12 mouse cellular contexts compared by ENCODE assay signal in genomic region chr5:115492711-115493335, GRCm38 (mm10). TPM values are rescaled to one million over a fixed set of nuclear protein-coding genes. Genes with fewer than 3 reads are reported as not detected.
DNase-seq lines count a peak whose midpoint lies in the region; ATAC-seq lines count a peak whose summit lies in the region.
"Had no signal": no experiment of that assay in that cellular context is flagged by ENCODE, and none has a peak within 500 bp of the region (broad histone marks: within the 10 kb centered on the region; RNA-seq: fewer than 3 reads in every experiment).

No protein-coding gene starts in this region.

- no peaks in the 10 kb centered on the region for H3K36me3 ChIP-seq in heart, embryonic 14.5 days (ENCODE audit: control insufficient read depth, insufficient read depth, low read length)
- no peaks in the 10 kb centered on the region for H3K36me3 ChIP-seq in intestine, embryonic 16.5 days (ENCODE audit: control insufficient read depth, insufficient read depth, low read length)

- no peak overlapping the region for H3K9ac ChIP-seq in heart, embryonic 14.5 days (ENCODE audit: low read length)
- no peak overlapping the region for H3K9ac ChIP-seq in intestine, embryonic 16.5 days (ENCODE audit: low read depth, low read length)

- H3K27ac ChIP-seq in heart, embryonic 14.5 days (replicated peaks in 1 of 2; ENCODE audit: control insufficient read depth in 1 of 2, insufficient read depth in 1 of 2, low read depth in 2 of 2, low read length in 2 of 2), result peak overlapping the region; percentile 67 to 86; a peak in 3 of 4 replicates
- H3K27ac ChIP-seq in intestine, embryonic 16.5 days (ENCODE audit: low read length), result peak overlapping the region; percentile 42
- H3K27ac ChIP-seq: forebrain, embryonic 13.5 days; liver, embryonic 14.5 days had no signal

- 67% methylated on average over 6 of the region's 6 CpGs for WGBS in heart, embryonic 14.5 days
- WGBS in intestine, embryonic 16.5 days, result 49% methylated on average over 6 of the region's 6 CpGs

- H3K4me1 ChIP-seq in heart, embryonic 14.5 days (ENCODE audit: control insufficient read depth in 2 of 2, insufficient read depth in 2 of 2, low read length in 2 of 2), result peaks cover 20 to 25% of the 10 kb centered on the region in 2 experiments
- H3K4me1 ChIP-seq in intestine, embryonic 16.5 days (ENCODE audit: control insufficient read depth, insufficient read depth, low read length), result peaks cover 21% of the 10 kb centered on the region

- no peaks in the 10 kb centered on the region for H3K27me3 ChIP-seq in heart, embryonic 14.5 days (ENCODE audit: control insufficient read depth, insufficient read depth, low read length)
- H3K27me3 ChIP-seq in intestine, embryonic 16.5 days (replicated peaks; ENCODE audit: control insufficient read depth, insufficient read depth, low read length), result no peaks in the 10 kb centered on the region
- H3K27me3 ChIP-seq: forebrain, embryonic 13.5 days had no signal

- no peaks in the 10 kb centered on the region for H3K9me3 ChIP-seq in heart, embryonic 14.5 days (ENCODE audit: control insufficient read depth, low read length)
- H3K9me3 ChIP-seq in intestine, embryonic 16.5 days (ENCODE audit: control insufficient read depth, low read length), result no peaks in the 10 kb centered on the region
- H3K9me3 ChIP-seq: forebrain, embryonic 13.5 days had no signal

- DNase-seq in heart, postnatal 4 days, result no peak
- DNase-seq in 416B (ENCODE audit: low read depth), result peak; percentile 90
- peak; percentile 57 for DNase-seq in MN1 (ENCODE audit: low spot score)
- DNase-seq in liver, result no peak
- DNase-seq in layer of hippocampus, adult 9-10 months (ENCODE audit: low spot score), result no peak
- DNase-seq: gastrocnemius, postnatal 25 days; thymus, postnatal 4 days had no signal

- ATAC-seq in heart, embryonic 14.5 days (ENCODE audit: insufficient number of reproducible peaks, insufficient read depth, low FRiP score, low read depth), result no peak
- no peak for ATAC-seq in intestine, embryonic 16.5 days
- ATAC-seq: forebrain, embryonic 13.5 days had no signal

- H3K4me2 ChIP-seq in heart, embryonic 14.5 days (ENCODE audit: low read length), result no peak overlapping the region
- no peak overlapping the region for H3K4me2 ChIP-seq in intestine, embryonic 16.5 days (ENCODE audit: low read depth, low read length)

- H3K4me3 ChIP-seq in heart, embryonic 14.5 days (ENCODE audit: control insufficient read depth in 1 of 2, insufficient read depth in 1 of 2, low read depth in 1 of 2, low read length in 2 of 2), result no peak overlapping the region
- H3K4me3 ChIP-seq in intestine, embryonic 16.5 days (ENCODE audit: low read length), result no peak overlapping the region

RNA-seq across cellular contexts. Expression of gene Sirt4, which starts 8.3 kb away (rescaled TPM):
- polyA plus RNA-seq in heart, embryonic 14.5 days (2014; fragmentation: Nextera tagmentation; extraction: Ambion mirVana), result 19.2 and 22.5 TPM in 2 replicates
- total RNA-seq in heart, postnatal 4 days (2021), result 10 to 100 TPM; 10.5 to 12.7 TPM
- polyA plus RNA-seq in intestine, embryonic 16.5 days (2015; fragmentation: Nextera tagmentation; extraction: Ambion mirVana), result 20.4 and 23.1 TPM in 2 replicates

RNA-seq across cellular contexts. Expression of gene Pxn, which starts 13.7 kb away (rescaled TPM):
- 14.4 and 19.1 TPM in 2 replicates for polyA plus RNA-seq in heart, embryonic 14.5 days (2014; fragmentation: Nextera tagmentation; extraction: Ambion mirVana)
- 10 to 100 TPM; 62.9 to 66.0 TPM for total RNA-seq in heart, postnatal 4 days (2021)
- polyA plus RNA-seq in intestine, embryonic 16.5 days (2015; fragmentation: Nextera tagmentation; extraction: Ambion mirVana), result 71.9 and 88.2 TPM in 2 replicates

RNA-seq across cellular contexts. Expression of gene Pla2g1b, which starts 26.8 kb away (rescaled TPM):
- polyA plus RNA-seq in heart, embryonic 14.5 days (2014; fragmentation: Nextera tagmentation; extraction: Ambion mirVana), result not detected in 2 replicates
- total RNA-seq in heart, postnatal 4 days (2021), result not detected
- polyA plus RNA-seq in intestine, embryonic 16.5 days (2015; fragmentation: Nextera tagmentation; extraction: Ambion mirVana), result 1.2 and 1.3 TPM in 2 replicates
- total RNA-seq: gastrocnemius, postnatal 25 days; left cerebral cortex, adult 18-20 months had no signal
- polyA plus RNA-seq: forebrain, embryonic 13.5 days; liver, embryonic 14.5 days had no signal

Comparison
In these comparisons a context has a peak if more than half of its experiments do, and no peak if none do; other contexts are left out.
1. DNase-seq: peak in 416B (single experiment) and MN1 (single experiment); none in heart, postnatal 4 days (single experiment), liver (single experiment) and layer of hippocampus, adult 9-10 months (single experiment).